Mouse (Mus musculus): Measurements from ENCODE around the gene Lrp6.

GRCm38 (mm10) chr6:134441716-134442115 lies 125.0 kb downstream of the Lrp6 start:
- no peak for TF ChIP-seq GATA1 (IDR thresholded peaks at IDR 0.05; ENCODE audit: low read length)
- TF ChIP-seq TAL1 (IDR thresholded peaks at IDR 0.05; ENCODE audit: low read length), result no peak

All from erythroblast, embryonic 14.5 days (primary cell).